Mouse (Mus musculus) lung, adult 2 months (tissue): ENCODE results near the gene Shisa5.

ENCODE experiments used
- CTCF ChIP-seq: fragments of 200-500 bp; IDR thresholded peaks from 2 replicates; pipeline ENCODE4 v1.5.1; 2011; ENCODE audit warnings: mild to moderate bottlenecking, low read length, control low read depth; ENCODE audit not compliant: insufficient read depth
- POLR2A ChIP-seq: fragments of 200-500 bp; IDR thresholded peaks from 2 replicates; pipeline ENCODE4 v1.6.1; 2011; ENCODE audit warnings: low read depth, mild to moderate bottlenecking, control low read depth, low read length, borderline replicate concordance; ENCODE audit errors: extremely low read depth

DNA sequence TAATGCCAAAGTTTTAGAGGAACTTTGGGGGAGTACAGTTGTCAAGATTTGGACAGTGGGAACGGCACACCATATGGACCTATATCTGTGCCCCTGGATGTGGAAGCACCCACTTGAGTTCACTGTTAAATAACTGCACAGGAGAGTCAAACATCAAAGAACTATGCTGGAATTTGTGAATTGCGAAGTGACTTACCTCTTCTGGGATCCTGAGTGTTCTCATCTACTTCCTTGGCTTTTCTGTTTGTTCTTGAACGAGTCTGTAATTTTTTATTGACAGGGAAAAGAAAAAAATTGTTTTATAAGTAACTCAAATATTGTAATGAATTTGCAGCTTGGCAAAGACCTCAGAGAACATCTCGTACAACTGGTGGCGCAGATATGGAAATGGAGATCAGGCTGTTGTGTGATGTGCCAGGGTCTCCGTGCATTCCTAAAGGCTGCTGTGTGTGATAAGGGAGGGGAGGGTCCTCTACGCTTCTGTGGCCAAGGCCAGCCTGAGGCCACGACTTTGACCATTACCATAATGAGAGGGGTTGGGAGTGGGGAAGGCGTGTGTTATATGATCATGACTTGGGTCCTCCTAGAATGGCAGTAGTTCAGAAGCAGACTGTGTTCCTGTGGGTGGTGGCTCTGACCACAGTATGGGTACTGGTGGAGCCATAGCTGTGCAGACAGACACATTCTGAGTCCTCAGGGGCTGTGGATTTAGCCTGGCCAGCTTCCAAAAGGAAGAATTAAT is 45.6 kb upstream of the Shisa5 start:
- TF ChIP-seq POLR2A: no peak; the same call in 1 of the 2 replicates
- TF ChIP-seq CTCF: no peak
